Mouse (Mus musculus) liver, embryonic 14.5 days (tissue): ENCODE data around the gene Vmn1r231. TPM values are rescaled to one million over a fixed set of nuclear protein-coding genes. Genes with fewer than 3 reads are reported as not detected.

Source experiments
- ATAC-seq: fragments of 200-750 bp; cut with Nextera tagmentation; 2 replicates; pipeline ENCODE4 v1.8.0; 2017; ENCODE audit warnings: moderate number of reproducible peaks, mild to moderate bottlenecking, moderate library complexity; ENCODE audit not compliant: insufficient read depth
- DNase-seq, 3 experiments: peaks; one replicate each; pipeline ENCODE4 v3.0.0-alpha.2; 2012 to 2013; ENCODE audit warnings: low read depth in 3 of 3, low spot score in 3 of 3
- H3K27ac ChIP-seq: fragments of 300-500 bp; sonication (generic); 2 replicates; pipeline ENCODE4 v1.5.1; 2014; ENCODE audit warnings: moderate library complexity, mild to moderate bottlenecking, control low read depth, inconsistent platforms
- H3K27me3 ChIP-seq: fragments of 300-500 bp; sonication (generic); 2 replicates; pipeline ENCODE4 v1.6.1; 2014; ENCODE audit warnings: mild to moderate bottlenecking, low read length, moderate library complexity; ENCODE audit not compliant: control insufficient read depth, insufficient read depth
- H3K36me3 ChIP-seq: fragments of 300-500 bp; sonication (generic); replicated peaks from 2 replicates; pipeline ENCODE4 v1.6.1; 2014; ENCODE audit warnings: low read depth; ENCODE audit not compliant: control insufficient read depth, insufficient read depth
- H3K4me1 ChIP-seq, 2 experiments: fragments of 200-500 bp in 1 of 2; fragments of 300-500 bp in 1 of 2; sonication (generic) in 1 of 2; replicated peaks; 2 replicates each; pipeline ENCODE4 v1.6.1; 2012 to 2014; ENCODE audit warnings: antibody characterized with exemption in 1 of 2, inconsistent platforms in 1 of 2, low read length in 1 of 2; ENCODE audit not compliant: control insufficient read depth in 2 of 2, insufficient read depth in 2 of 2
- H3K4me2 ChIP-seq: fragments of 300-500 bp; sonication (generic); 2 replicates; pipeline ENCODE4 v1.6.1; 2014; ENCODE audit warnings: low read depth, mild to moderate bottlenecking, control low read depth, moderate library complexity
- H3K4me3 ChIP-seq, 2 experiments: fragments of 200-500 bp in 1 of 2; fragments of 300-500 bp in 1 of 2; sonication (generic) in 1 of 2; 2 replicates each; pipeline ENCODE4 v1.5.1; 2012 to 2014; ENCODE audit warnings: low read depth in 2 of 2, low read length in 2 of 2, mild to moderate bottlenecking in 2 of 2, control low read depth in 1 of 2, inconsistent platforms in 1 of 2, moderate library complexity in 1 of 2; ENCODE audit not compliant: insufficient read depth in 1 of 2
- H3K9ac ChIP-seq: fragments of 300-500 bp; sonication (generic); replicated peaks from 2 replicates; pipeline ENCODE4 v1.6.1; 2014; ENCODE audit warnings: mild to moderate bottlenecking, control low read depth, moderate library complexity
- H3K9me3 ChIP-seq: fragments of 300-500 bp; sonication (generic); 2 replicates; pipeline ENCODE4 v1.6.1; 2016; ENCODE audit warnings: low read length, mixed read lengths; ENCODE audit not compliant: control insufficient read depth
- CTCF ChIP-seq: IDR thresholded peaks from 2 replicates; pipeline ENCODE4 v1.5.1; 2016; ENCODE audit warnings: antibody characterized with exemption, low read depth, control low read depth
- EP300 ChIP-seq: IDR thresholded peaks from 2 replicates; pipeline ENCODE4 v1.6.1; 2016; ENCODE audit warnings: antibody characterized with exemption, low read depth
- WGBS: fragments of 180-500 bp; shearing (Covaris S2); extraction: QIAGEN DNeasy Blood & Tissue Kit; methylation state at CpG from one replicate; pipeline ENCODE4 v1.1.7; 2014; ENCODE audit not compliant: insufficient replicate concordance; 5-methylcytosine and 5-hydroxymethylcytosine counted together
- polyA plus RNA-seq, 2 experiments: library from polyadenylated mRNA; depleted of rRNA in 1 of 2; stranded (reverse) in 1 of 2; unstranded in 1 of 2; fragments of >200 nt; fragmentation: Nextera tagmentation in 1 of 2; extraction: Ambion mirVana in 1 of 2; gene quantifications; 2 replicates each; pipeline versions ENCODE4 v1.2.1 to v1.2.3; 2012 to 2014

Vmn1r231 gene
- polyA plus RNA-seq, 2 experiments, result not detected

DNA sequence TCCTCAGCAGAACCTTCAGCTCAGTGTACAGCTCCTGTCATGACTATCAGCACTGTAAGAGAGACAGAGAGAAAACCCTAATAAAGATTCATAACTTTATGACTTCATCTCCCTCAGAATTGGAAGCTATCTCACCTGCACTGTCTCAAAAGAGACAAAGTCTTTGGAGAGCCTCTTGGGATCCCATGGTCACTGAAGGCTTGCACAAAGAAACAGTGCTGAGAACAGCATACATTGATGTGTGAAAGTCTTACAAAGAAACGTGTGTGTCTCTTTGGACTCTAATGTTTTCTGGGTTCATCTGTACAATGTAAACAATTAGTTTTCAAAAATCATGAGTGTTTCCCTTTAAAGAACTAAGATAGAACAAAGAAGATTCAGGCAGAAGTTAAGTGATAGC is 14.7 kb upstream of the Vmn1r231 start, which contains the start of gene Vmn1r232:
TSS of gene Vmn1r232 (minus strand) at position 101 of the 400 bp plus-strand sequence.
- H3K27me3 ChIP-seq, result no peaks in the 10 kb centered on the region
- no peaks in the 10 kb centered on the region for H3K36me3 ChIP-seq
- no peak within 1 kb of the TSS for H3K27ac ChIP-seq
- 28% methylated on average over 1 of the region's 1 CpGs for WGBS
- TF ChIP-seq CTCF (no peak), EP300 (no peak)
- H3K9me3 ChIP-seq, result no peaks in the 10 kb centered on the region
- no peak within 1 kb of the TSS for H3K9ac ChIP-seq
- ATAC-seq (no peak), DNase-seq (no peak)
- H3K4me3 ChIP-seq, result no peak within 1 kb of the TSS
- no peaks in the 10 kb centered on the region for H3K4me1 ChIP-seq
- no peak within 1 kb of the TSS for H3K4me2 ChIP-seq

DNA sequence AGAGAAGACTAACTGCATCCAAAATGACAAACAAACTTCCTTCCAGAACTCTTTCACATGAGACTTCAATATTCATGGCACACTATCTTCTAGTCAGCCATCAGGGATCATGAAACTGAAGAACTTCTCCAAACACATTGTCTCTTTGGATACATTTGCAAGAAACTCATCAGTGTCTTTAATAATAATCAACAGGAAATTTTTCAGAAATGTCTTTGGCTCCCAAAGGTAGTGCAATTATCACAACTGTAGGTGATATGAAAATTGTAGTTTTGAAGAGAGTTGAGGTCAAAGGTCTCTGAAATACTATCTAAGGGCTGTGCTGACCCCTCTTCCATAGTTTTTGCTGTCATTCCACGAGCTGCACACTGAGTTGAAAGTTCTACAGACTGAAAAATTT is 64.7 kb downstream of the Vmn1r231 start, which contains the start of gene Vmn1r230:
TSS of gene Vmn1r230 (plus strand) at position 301 of the 400 bp plus-strand sequence.
- Histone ChIP-seq H3K4me3 (no peak within 1 kb of the TSS), H3K9me3 (no peaks in the 10 kb centered on the region), H3K4me2 (no peak within 1 kb of the TSS), H3K9ac (no peak within 1 kb of the TSS), H3K36me3 (no peaks in the 10 kb centered on the region), H3K27me3 (no peaks in the 10 kb centered on the region), H3K27ac (no peak within 1 kb of the TSS), H3K4me1 (no peaks in the 10 kb centered on the region)
- DNase-seq (no peak), ATAC-seq (no peak)
- 0% methylated on average over 1 of the region's 1 CpGs for WGBS
- TF ChIP-seq CTCF, result no peak
- TF ChIP-seq EP300, result no peak

Other genes with a start within 250 kb of the Vmn1r231 start
- gene Vmn1r226, start 222.2 kb downstream of the Vmn1r231 start, polyA plus RNA-seq (2012; rRNA removed), result not detected in 2 replicates
- not detected in 2 replicates for gene Vmn1r226, start 222.2 kb downstream of the Vmn1r231 start, polyA plus RNA-seq (2014; fragmentation: Nextera tagmentation; extraction: Ambion mirVana)
- not detected in 2 replicates for gene Vmn1r227, start 175.2 kb downstream of the Vmn1r231 start, polyA plus RNA-seq (2012; rRNA removed)
- not detected in 2 replicates for gene Vmn1r227, start 175.2 kb downstream of the Vmn1r231 start, polyA plus RNA-seq (2014; fragmentation: Nextera tagmentation; extraction: Ambion mirVana)
- not detected in 2 replicates for gene Vmn1r228, start 118.9 kb downstream of the Vmn1r231 start, polyA plus RNA-seq (2012; rRNA removed)
- not detected in 2 replicates for gene Vmn1r228, start 118.9 kb downstream of the Vmn1r231 start, polyA plus RNA-seq (2014; fragmentation: Nextera tagmentation; extraction: Ambion mirVana)
- not detected in 2 replicates for gene Vmn1r229, start 93.5 kb downstream of the Vmn1r231 start, polyA plus RNA-seq (2012; rRNA removed)
- not detected in 2 replicates for gene Vmn1r229, start 93.5 kb downstream of the Vmn1r231 start, polyA plus RNA-seq (2014; fragmentation: Nextera tagmentation; extraction: Ambion mirVana)
- not detected in 2 replicates for gene Vmn1r230, start 64.6 kb downstream of the Vmn1r231 start, polyA plus RNA-seq (2012; rRNA removed)
- not detected in 2 replicates for gene Vmn1r230, start 64.6 kb downstream of the Vmn1r231 start, polyA plus RNA-seq (2014; fragmentation: Nextera tagmentation; extraction: Ambion mirVana)
- not detected in 2 replicates for gene Vmn1r232, start 14.6 kb upstream of the Vmn1r231 start, polyA plus RNA-seq (2012; rRNA removed)
- gene Vmn1r232, start 14.6 kb upstream of the Vmn1r231 start, polyA plus RNA-seq (2014; fragmentation: Nextera tagmentation; extraction: Ambion mirVana), result not detected in 2 replicates
- 46.0 and 54.5 TPM in 2 replicates for gene Ppp2r1a, start 40.2 kb upstream of the Vmn1r231 start, polyA plus RNA-seq (2012; rRNA removed)
- 82.4 and 82.5 TPM in 2 replicates for gene Ppp2r1a, start 40.2 kb upstream of the Vmn1r231 start, polyA plus RNA-seq (2014; fragmentation: Nextera tagmentation; extraction: Ambion mirVana)
- not detected in 2 replicates for gene Vmn1r233, start 91.4 kb upstream of the Vmn1r231 start, polyA plus RNA-seq (2012; rRNA removed)
- not detected in 2 replicates for gene Vmn1r233, start 91.4 kb upstream of the Vmn1r231 start, polyA plus RNA-seq (2014; fragmentation: Nextera tagmentation; extraction: Ambion mirVana)
- gene Zfp160, start 103.8 kb upstream of the Vmn1r231 start, polyA plus RNA-seq (2012; rRNA removed), result 2.4 and 4.5 TPM in 2 replicates
- 4.4 and 4.5 TPM in 2 replicates for gene Zfp160, start 103.8 kb upstream of the Vmn1r231 start, polyA plus RNA-seq (2014; fragmentation: Nextera tagmentation; extraction: Ambion mirVana)